Mouse (Mus musculus) liver, embryonic 14.5 days (tissue): ENCODE results near the gene Mcidas. TPM values are rescaled to one million over a fixed set of nuclear protein-coding genes. Genes with fewer than 3 reads are reported as not detected.
A peak's percentile ranks its signal among the peaks of the same experiment; 100 is the strongest.
"Not testable (repeated sequence)": the region's sequence is repeated elsewhere in the genome, so short reads cannot be mapped to it uniquely, and the experiment has no call there.

Source experiments
- ATAC-seq: fragments of 200-750 bp; cut with Nextera tagmentation; 2 replicates; pipeline ENCODE4 v1.8.0; 2017; ENCODE audit warnings: moderate number of reproducible peaks, mild to moderate bottlenecking, moderate library complexity; ENCODE audit not compliant: insufficient read depth
- DNase-seq, 3 experiments: peaks; one replicate each; pipeline ENCODE4 v3.0.0-alpha.2; 2012 to 2013; ENCODE audit warnings: low read depth in 3 of 3, low spot score in 3 of 3
- H3K27ac ChIP-seq: fragments of 300-500 bp; sonication (generic); 2 replicates; pipeline ENCODE4 v1.5.1; 2014; ENCODE audit warnings: moderate library complexity, mild to moderate bottlenecking, control low read depth, inconsistent platforms
- H3K27me3 ChIP-seq: fragments of 300-500 bp; sonication (generic); 2 replicates; pipeline ENCODE4 v1.6.1; 2014; ENCODE audit warnings: mild to moderate bottlenecking, low read length, moderate library complexity; ENCODE audit not compliant: control insufficient read depth, insufficient read depth
- H3K36me3 ChIP-seq: fragments of 300-500 bp; sonication (generic); replicated peaks from 2 replicates; pipeline ENCODE4 v1.6.1; 2014; ENCODE audit warnings: low read depth; ENCODE audit not compliant: control insufficient read depth, insufficient read depth
- H3K4me1 ChIP-seq, 2 experiments: fragments of 200-500 bp in 1 of 2; fragments of 300-500 bp in 1 of 2; sonication (generic) in 1 of 2; replicated peaks; 2 replicates each; pipeline ENCODE4 v1.6.1; 2012 to 2014; ENCODE audit warnings: antibody characterized with exemption in 1 of 2, inconsistent platforms in 1 of 2, low read length in 1 of 2; ENCODE audit not compliant: control insufficient read depth in 2 of 2, insufficient read depth in 2 of 2
- H3K4me2 ChIP-seq: fragments of 300-500 bp; sonication (generic); 2 replicates; pipeline ENCODE4 v1.6.1; 2014; ENCODE audit warnings: low read depth, mild to moderate bottlenecking, control low read depth, moderate library complexity
- H3K4me3 ChIP-seq, 2 experiments: fragments of 200-500 bp in 1 of 2; fragments of 300-500 bp in 1 of 2; sonication (generic) in 1 of 2; 2 replicates each; pipeline ENCODE4 v1.5.1; 2012 to 2014; ENCODE audit warnings: low read depth in 2 of 2, low read length in 2 of 2, mild to moderate bottlenecking in 2 of 2, control low read depth in 1 of 2, inconsistent platforms in 1 of 2, moderate library complexity in 1 of 2; ENCODE audit not compliant: insufficient read depth in 1 of 2
- H3K9ac ChIP-seq: fragments of 300-500 bp; sonication (generic); replicated peaks from 2 replicates; pipeline ENCODE4 v1.6.1; 2014; ENCODE audit warnings: mild to moderate bottlenecking, control low read depth, moderate library complexity
- H3K9me3 ChIP-seq: fragments of 300-500 bp; sonication (generic); 2 replicates; pipeline ENCODE4 v1.6.1; 2016; ENCODE audit warnings: low read length, mixed read lengths; ENCODE audit not compliant: control insufficient read depth
- CTCF ChIP-seq: IDR thresholded peaks from 2 replicates; pipeline ENCODE4 v1.5.1; 2016; ENCODE audit warnings: antibody characterized with exemption, low read depth, control low read depth
- EP300 ChIP-seq: IDR thresholded peaks from 2 replicates; pipeline ENCODE4 v1.6.1; 2016; ENCODE audit warnings: antibody characterized with exemption, low read depth
- WGBS: fragments of 180-500 bp; shearing (Covaris S2); extraction: QIAGEN DNeasy Blood & Tissue Kit; methylation state at CpG from one replicate; pipeline ENCODE4 v1.1.7; 2014; ENCODE audit not compliant: insufficient replicate concordance; 5-methylcytosine and 5-hydroxymethylcytosine counted together
- polyA plus RNA-seq, 2 experiments: library from polyadenylated mRNA; depleted of rRNA in 1 of 2; stranded (reverse) in 1 of 2; unstranded in 1 of 2; fragments of >200 nt; fragmentation: Nextera tagmentation in 1 of 2; extraction: Ambion mirVana in 1 of 2; gene quantifications; 2 replicates each; pipeline versions ENCODE4 v1.2.1 to v1.2.3; 2012 to 2014

Gene Mcidas
- polyA plus RNA-seq, 2 experiments: not detected

DNA sequence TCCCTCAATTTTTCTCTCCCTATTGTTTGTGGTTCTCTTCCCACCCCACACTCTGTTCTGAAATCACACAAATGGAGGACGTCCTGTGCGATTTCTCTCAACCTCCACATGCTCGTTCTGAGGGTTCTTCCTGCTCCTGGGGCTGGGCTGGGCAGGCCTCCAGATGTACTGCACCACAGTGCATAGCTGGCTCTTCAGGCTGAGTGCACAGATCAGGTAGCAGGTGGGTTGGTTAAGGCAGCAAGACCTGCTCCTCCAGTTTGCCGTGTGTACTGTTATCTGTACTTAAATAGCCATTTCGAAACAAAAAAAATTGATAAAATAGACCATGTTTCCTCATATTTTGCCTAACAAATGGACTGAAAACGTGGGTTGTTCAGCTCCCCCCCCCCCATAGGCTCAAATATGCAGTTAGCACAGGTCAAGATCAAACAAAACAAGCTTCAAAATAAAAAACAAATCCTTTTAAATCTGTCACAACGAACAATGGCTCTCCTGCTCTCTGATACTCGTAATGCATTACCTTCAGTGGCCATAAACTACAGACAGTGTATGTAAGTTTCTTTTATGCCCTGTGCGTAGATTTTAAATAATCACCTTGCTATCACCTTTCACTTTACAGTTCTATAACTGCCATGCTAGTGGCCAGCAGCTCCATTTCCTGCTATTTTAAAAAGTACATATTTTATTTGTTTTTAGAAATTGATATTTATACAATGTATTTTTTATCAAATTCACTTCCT, 7.1 kb downstream of the Mcidas start:
- H3K9ac ChIP-seq: no peak overlapping the region
- TF ChIP-seq CTCF (no peak), EP300 (no peak)
- ATAC-seq (no peak), DNase-seq (no peak)
- peaks cover 46% of the 10 kb centered on the region for H3K27me3 ChIP-seq
- H3K9me3 ChIP-seq: no peaks in the 10 kb centered on the region
- no peaks in the 10 kb centered on the region for H3K4me1 ChIP-seq
- no peak overlapping the region for H3K27ac ChIP-seq
- no peak overlapping the region for H3K4me2 ChIP-seq
- WGBS: 47% methylated on average over 9 of the region's 9 CpGs
- no peaks in the 10 kb centered on the region for H3K36me3 ChIP-seq
- no peak overlapping the region for H3K4me3 ChIP-seq

DNA sequence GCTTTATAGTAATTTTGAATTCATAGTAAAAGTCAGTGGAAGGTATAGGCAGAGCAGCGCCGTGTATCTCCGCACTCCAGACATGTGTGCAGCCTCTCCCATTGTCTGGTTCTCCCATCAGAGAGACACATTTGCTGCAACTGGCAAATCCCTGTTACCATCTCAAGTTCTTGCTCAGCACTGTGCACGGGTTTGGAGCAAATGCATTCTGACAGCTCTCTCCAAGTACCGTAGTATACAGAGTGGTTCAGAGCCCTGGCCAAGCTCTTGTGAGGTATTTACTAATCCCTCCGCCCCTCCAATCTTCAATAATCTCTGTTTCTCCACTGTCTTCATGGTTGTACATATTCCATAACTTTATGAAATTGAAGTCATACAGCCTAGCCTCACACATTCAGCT, 19.0 kb downstream of the Mcidas start:
- DNase-seq: no peak
- H3K27me3 ChIP-seq: no peaks in the 10 kb centered on the region
- no peaks in the 10 kb centered on the region for H3K4me1 ChIP-seq
- no peaks in the 10 kb centered on the region for H3K36me3 ChIP-seq
- ATAC-seq: no peak
- TF ChIP-seq CTCF (no peak), EP300 (no peak)
- no peak overlapping the region for H3K27ac ChIP-seq
- WGBS: 71% methylated on average over 6 of the region's 6 CpGs
- H3K9ac ChIP-seq: no peak overlapping the region
- H3K9me3 ChIP-seq: no peaks in the 10 kb centered on the region
- H3K4me2 ChIP-seq: no peak overlapping the region
- no peak overlapping the region for H3K4me3 ChIP-seq

- 22% methylated on average over 18 of the region's 20 CpGs for WGBS
- not testable (repeated sequence) for H3K9ac ChIP-seq, H3K9me3 ChIP-seq, ATAC-seq, H3K27me3 ChIP-seq, H3K4me1 ChIP-seq, H3K27ac ChIP-seq, H3K36me3 ChIP-seq, DNase-seq
- peak overlapping the region; percentile 53 for H3K4me2 ChIP-seq
- peak overlapping the region; percentile 12 to 38; a peak in 3 of 4 replicates for H3K4me3 ChIP-seq
Observed at GRCm38 (mm10) chr13:113013174-113013953, 19.7 kb downstream of the Mcidas start.

DNA sequence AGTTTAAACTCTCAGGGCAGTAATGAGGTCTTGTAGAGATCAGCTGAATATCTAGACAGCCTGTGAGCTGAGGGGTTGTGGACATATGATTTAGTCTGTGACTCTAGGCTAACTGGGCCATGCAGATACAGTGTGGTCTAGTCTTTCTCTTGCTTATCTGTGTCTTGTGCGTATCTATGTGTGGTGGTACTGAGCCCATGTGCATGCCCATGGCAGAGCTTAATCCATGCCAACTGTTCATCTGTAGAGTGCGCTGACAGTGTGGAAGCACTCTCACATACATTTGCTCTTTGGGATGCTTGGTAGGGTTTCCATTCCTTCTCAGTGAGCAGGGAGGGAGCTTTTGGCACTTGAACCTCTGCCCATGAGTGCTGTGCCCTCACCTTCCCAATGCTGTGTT, 27.9 kb downstream of the Mcidas start:
- Histone ChIP-seq H3K27ac (no peak overlapping the region), H3K4me2 (peak overlapping the region; percentile 31; the same call in 1 of the 2 replicates), H3K27me3 (no peaks in the 10 kb centered on the region), H3K4me1 (peaks cover 0 to 3% of the 10 kb centered on the region in 2 experiments; a peak in 2 of 4 replicates), H3K36me3 (no peaks in the 10 kb centered on the region), H3K4me3 (no peak overlapping the region), H3K9ac (no peak overlapping the region), H3K9me3 (no peaks in the 10 kb centered on the region)
- DNase-seq (no peak), ATAC-seq (0 out of 2 replicates have a peak, but pooled peaks have one; percentile 28)
- TF ChIP-seq CTCF (no peak), EP300 (no peak)
- WGBS: 60% methylated on average over 2 of the region's 2 CpGs

DNA sequence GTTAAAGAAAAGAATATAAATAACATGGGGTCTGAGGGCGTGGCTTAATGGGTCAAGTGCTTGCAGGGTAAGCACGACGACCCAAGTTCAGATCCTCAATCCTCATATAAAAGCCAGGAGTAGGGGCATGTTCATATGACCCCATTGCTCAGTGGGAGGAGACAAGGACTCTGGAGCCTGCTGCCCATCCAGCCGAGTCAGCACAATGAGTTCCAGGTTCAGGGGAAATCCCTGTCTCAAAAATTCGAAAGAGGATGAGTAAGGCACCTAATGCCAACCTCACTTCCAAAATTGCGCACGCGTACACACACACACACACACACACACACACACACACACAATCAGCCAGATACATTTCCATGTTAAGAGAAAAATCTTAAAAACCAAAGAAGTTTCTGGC, 28.8 kb downstream of the Mcidas start:
- Histone ChIP-seq H3K9ac (no peak overlapping the region), H3K36me3 (no peaks in the 10 kb centered on the region), H3K27ac (no peak overlapping the region), H3K4me3 (no peak overlapping the region), H3K4me2 (no peak overlapping the region), H3K27me3 (no peaks in the 10 kb centered on the region), H3K4me1 (peaks cover 0 to 3% of the 10 kb centered on the region in 2 experiments; a peak in 2 of 4 replicates), H3K9me3 (no peaks in the 10 kb centered on the region)
- ATAC-seq (no peak), DNase-seq (no peak)
- TF ChIP-seq CTCF (no peak), EP300 (no peak)
- 65% methylated on average over 8 of the region's 8 CpGs for whole genome bisulfite sequencing
